Mouse (Mus musculus): ENCODE measurements around the gene I830077J02Rik. TPM values are rescaled to one million over a fixed set of nuclear protein-coding genes. Genes with fewer than 3 reads are reported as not detected.
A peak's percentile ranks its signal among the peaks of the same experiment; 100 is the strongest.

I830077J02Rik gene
- polyA plus RNA-seq, 1 experiment from 2014 or later, result 1.2 TPM

DNA sequence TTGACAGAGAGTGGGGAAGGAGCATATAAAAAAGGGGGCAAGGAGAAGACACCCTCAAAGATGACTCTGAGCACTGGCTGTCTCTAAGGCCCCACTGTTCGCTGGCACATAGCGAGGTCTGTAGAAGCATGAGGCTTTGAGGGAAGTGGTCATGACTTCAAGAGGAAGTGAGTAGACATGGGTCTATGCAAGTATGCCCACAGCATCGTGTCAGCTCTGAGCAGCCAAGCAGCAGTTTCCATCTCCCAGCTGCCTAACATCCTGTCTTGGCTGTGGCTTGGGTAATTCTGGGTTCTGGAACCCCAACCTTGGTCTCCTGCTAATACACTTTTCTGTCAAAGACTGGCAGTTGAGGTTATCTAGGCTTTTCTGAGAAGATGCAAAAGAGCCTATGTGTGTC lies 31.7 kb downstream of the I830077J02Rik start:
- DNase-seq (ENCODE audit: low spot score) (peak; percentile 2), ATAC-seq (replicated peaks; ENCODE audit: low FRiP score, low TSS enrichment, low read depth) (no peak)
- no peaks in the 10 kb centered on the region for H3K27me3 ChIP-seq (replicated peaks; ENCODE audit: control insufficient read depth, insufficient read depth, low read length)
- no peaks in the 10 kb centered on the region for H3K9me3 ChIP-seq (ENCODE audit: control insufficient read depth, low read length)
- H3K4me2 ChIP-seq (ENCODE audit: low read length), result no peak overlapping the region
- 86% methylated on average over 3 of the region's 3 CpGs for WGBS
- no peak overlapping the region for H3K9ac ChIP-seq (ENCODE audit: low read length)
- no peak overlapping the region for H3K27ac ChIP-seq (ENCODE audit: low read depth)
- H3K36me3 ChIP-seq (ENCODE audit: control insufficient read depth, insufficient read depth, low read length), result no peaks in the 10 kb centered on the region
- no peak overlapping the region for H3K4me3 ChIP-seq (ENCODE audit: low read depth, low read length)
- no peaks in the 10 kb centered on the region for H3K4me1 ChIP-seq (replicated peaks; ENCODE audit: control insufficient read depth, insufficient read depth, low read length)

GRCm38 (mm10) chr3:105900266-105900665 lies 32.2 kb downstream of the I830077J02Rik start:
- WGBS, result 76% methylated on average over 6 of the region's 6 CpGs
- no peak overlapping the region for H3K27ac ChIP-seq (ENCODE audit: low read depth)
- DNase-seq (ENCODE audit: low spot score), result no peak

GRCm38 (mm10) chr3:105899394-105900147 lies 32.9 kb downstream of the I830077J02Rik start:
- no peak overlapping the region for H3K27ac ChIP-seq (ENCODE audit: low read depth)
- H3K4me3 ChIP-seq (ENCODE audit: low read depth, low read length), result no peak overlapping the region
- ATAC-seq (replicated peaks; ENCODE audit: low FRiP score, low TSS enrichment, low read depth), result peak; percentile 51; the same call in 1 of the 2 replicates
- H3K4me2 ChIP-seq (ENCODE audit: low read length), result no peak overlapping the region
- no peaks in the 10 kb centered on the region for H3K36me3 ChIP-seq (ENCODE audit: control insufficient read depth, insufficient read depth, low read length)
- no peak overlapping the region for H3K9ac ChIP-seq (ENCODE audit: low read length)
- 40% methylated on average over 8 of the region's 8 CpGs for WGBS
- no peaks in the 10 kb centered on the region for H3K9me3 ChIP-seq (ENCODE audit: control insufficient read depth, low read length)
- peaks cover 10% of the 10 kb centered on the region; the same call in 1 of the 2 replicates for H3K4me1 ChIP-seq (replicated peaks; ENCODE audit: control insufficient read depth, insufficient read depth, low read length)
- peak; percentile 92 for DNase-seq (ENCODE audit: low spot score)
- H3K27me3 ChIP-seq (replicated peaks; ENCODE audit: control insufficient read depth, insufficient read depth, low read length), result no peaks in the 10 kb centered on the region

More at GRCm38 (mm10) chr3:105900266-105900665, 32.2 kb downstream of the I830077J02Rik start:
- no peak overlapping the region for H3K9ac ChIP-seq (ENCODE audit: low read length)
- no peaks in the 10 kb centered on the region for H3K27me3 ChIP-seq (replicated peaks; ENCODE audit: control insufficient read depth, insufficient read depth, low read length)
- H3K36me3 ChIP-seq (ENCODE audit: control insufficient read depth, insufficient read depth, low read length), result no peaks in the 10 kb centered on the region
- H3K4me1 ChIP-seq (replicated peaks; ENCODE audit: control insufficient read depth, insufficient read depth, low read length), result peaks cover 3% of the 10 kb centered on the region; the same call in 1 of the 2 replicates
- no peak overlapping the region for H3K4me3 ChIP-seq (ENCODE audit: low read depth, low read length)
- H3K4me2 ChIP-seq (ENCODE audit: low read length), result no peak overlapping the region
- no peaks in the 10 kb centered on the region for H3K9me3 ChIP-seq (ENCODE audit: control insufficient read depth, low read length)
- ATAC-seq (replicated peaks; ENCODE audit: low FRiP score, low TSS enrichment, low read depth), result no peak

GRCm38 (mm10) chr3:105898861-105899260 lies 33.6 kb downstream of the I830077J02Rik start:
- no peak for ATAC-seq (replicated peaks; ENCODE audit: low FRiP score, low TSS enrichment, low read depth)
- Histone ChIP-seq H3K27me3 (replicated peaks; ENCODE audit: control insufficient read depth, insufficient read depth, low read length) (no peaks in the 10 kb centered on the region), H3K4me3 (ENCODE audit: low read depth, low read length) (no peak overlapping the region), H3K4me2 (ENCODE audit: low read length) (no peak overlapping the region), H3K9me3 (ENCODE audit: control insufficient read depth, low read length) (no peaks in the 10 kb centered on the region), H3K27ac (ENCODE audit: low read depth) (no peak overlapping the region), H3K4me1 (replicated peaks; ENCODE audit: control insufficient read depth, insufficient read depth, low read length) (peaks cover 15% of the 10 kb centered on the region; the same call in 1 of the 2 replicates), H3K9ac (ENCODE audit: low read length) (no peak overlapping the region), H3K36me3 (ENCODE audit: control insufficient read depth, insufficient read depth, low read length) (no peaks in the 10 kb centered on the region)
- DNase-seq (ENCODE audit: low spot score), result no peak
- 89% methylated on average over 11 of the region's 11 CpGs for WGBS

DNA sequence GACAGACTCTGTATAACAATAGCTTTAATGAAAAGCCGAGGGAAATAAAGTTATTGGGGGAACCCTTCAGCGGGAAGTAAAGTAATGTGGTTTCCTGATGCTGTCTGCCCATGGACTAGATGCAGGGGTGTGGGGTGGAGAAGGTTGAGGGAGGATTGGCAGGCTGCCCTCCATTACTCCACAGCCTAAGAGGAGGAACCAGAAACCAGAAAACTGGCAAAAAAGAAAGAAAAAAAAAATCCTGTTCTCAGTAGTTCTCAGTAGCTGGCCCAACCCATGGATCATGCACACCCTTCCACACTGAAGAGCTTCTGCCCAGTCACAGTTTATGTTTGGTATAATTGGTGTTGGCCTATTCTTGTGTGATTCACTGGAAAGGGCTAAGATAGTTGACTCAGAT lies 34.1 kb downstream of the I830077J02Rik start:
- WGBS, result 83% methylated on average over 2 of the region's 2 CpGs
- H3K4me3 ChIP-seq (ENCODE audit: low read depth, low read length), result no peak overlapping the region
- ATAC-seq (replicated peaks; ENCODE audit: low FRiP score, low TSS enrichment, low read depth) (no peak), DNase-seq (ENCODE audit: low spot score) (no peak)
- H3K4me2 ChIP-seq (ENCODE audit: low read length), result no peak overlapping the region
- H3K9ac ChIP-seq (ENCODE audit: low read length), result no peak overlapping the region
- no peaks in the 10 kb centered on the region for H3K27me3 ChIP-seq (replicated peaks; ENCODE audit: control insufficient read depth, insufficient read depth, low read length)
- H3K36me3 ChIP-seq (ENCODE audit: control insufficient read depth, insufficient read depth, low read length), result no peaks in the 10 kb centered on the region
- H3K4me1 ChIP-seq (replicated peaks; ENCODE audit: control insufficient read depth, insufficient read depth, low read length), result peaks cover 18% of the 10 kb centered on the region; the same call in 1 of the 2 replicates
- H3K9me3 ChIP-seq (ENCODE audit: control insufficient read depth, low read length), result no peaks in the 10 kb centered on the region
- H3K27ac ChIP-seq (ENCODE audit: low read depth), result no peak overlapping the region

- 81% methylated on average over 3 of the region's 3 CpGs for WGBS
- Histone ChIP-seq H3K9ac (ENCODE audit: low read length) (no peak overlapping the region), H3K4me3 (ENCODE audit: low read depth, low read length) (no peak overlapping the region), H3K36me3 (ENCODE audit: control insufficient read depth, insufficient read depth, low read length) (no peaks in the 10 kb centered on the region), H3K9me3 (ENCODE audit: control insufficient read depth, low read length) (no peaks in the 10 kb centered on the region), H3K27me3 (replicated peaks; ENCODE audit: control insufficient read depth, insufficient read depth, low read length) (no peaks in the 10 kb centered on the region), H3K4me2 (ENCODE audit: low read length) (no peak overlapping the region), H3K4me1 (replicated peaks; ENCODE audit: control insufficient read depth, insufficient read depth, low read length) (peaks cover 19% of the 10 kb centered on the region; the same call in 1 of the 2 replicates), H3K27ac (ENCODE audit: low read depth) (no peak overlapping the region)
- DNase-seq (ENCODE audit: low spot score) (no peak), ATAC-seq (replicated peaks; ENCODE audit: low FRiP score, low TSS enrichment, low read depth) (no peak)
Measured at GRCm38 (mm10) chr3:105896811-105897210, 35.7 kb downstream of the I830077J02Rik start.

DNA sequence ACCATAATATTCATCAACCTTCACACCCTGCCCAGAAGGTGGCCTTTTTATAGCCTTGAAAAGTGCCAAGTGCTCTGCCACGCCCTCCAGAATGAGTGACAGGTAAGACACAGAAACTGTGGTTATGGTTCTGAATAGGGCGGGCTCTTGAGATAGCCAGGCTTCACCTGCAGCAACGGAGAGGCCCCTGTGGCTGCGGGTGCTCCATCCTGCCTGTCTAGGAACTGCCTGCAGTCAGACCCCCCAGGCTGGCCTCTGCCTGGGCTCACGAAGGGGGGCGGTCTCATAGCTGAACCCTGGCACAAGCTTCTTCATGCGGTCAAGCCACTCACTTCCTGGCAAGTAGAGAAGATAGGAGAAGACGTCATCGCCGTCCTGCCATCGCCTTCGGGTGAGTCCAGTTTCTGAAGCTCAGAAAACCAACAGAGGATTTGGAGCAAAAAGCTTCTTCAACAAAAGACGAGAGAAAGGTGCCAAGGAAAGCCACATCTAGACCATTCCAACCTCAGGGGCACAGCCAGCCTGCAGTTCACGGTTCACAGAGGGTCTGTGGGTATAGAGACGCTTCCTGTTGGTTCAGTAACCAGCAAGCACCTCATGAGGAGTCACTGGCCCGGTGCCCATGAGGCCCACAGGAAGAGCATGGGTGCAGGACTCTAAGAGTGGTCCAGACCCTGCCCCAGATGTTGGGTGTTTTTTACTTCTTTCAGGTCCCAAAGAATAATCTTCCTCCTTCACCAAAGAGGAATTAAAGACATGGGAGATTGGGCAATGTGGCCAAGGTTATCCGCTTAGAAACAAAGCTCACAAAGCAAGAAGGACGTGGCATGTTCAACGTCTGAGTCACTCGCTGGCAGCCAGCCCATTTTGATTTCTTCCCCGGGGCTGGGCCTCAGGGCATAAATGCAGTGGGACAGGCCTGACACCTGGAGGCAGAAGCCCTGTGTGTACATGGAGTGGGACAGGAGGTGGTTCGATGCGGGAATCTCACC lies 37.6 kb downstream of the I830077J02Rik start:
- peaks cover 25% of the 10 kb centered on the region for H3K4me1 ChIP-seq (replicated peaks; ENCODE audit: control insufficient read depth, insufficient read depth, low read length)
- H3K36me3 ChIP-seq (ENCODE audit: control insufficient read depth, insufficient read depth, low read length), result no peaks in the 10 kb centered on the region
- no peak overlapping the region for H3K9ac ChIP-seq (ENCODE audit: low read length)
- H3K27me3 ChIP-seq (replicated peaks; ENCODE audit: control insufficient read depth, insufficient read depth, low read length), result no peaks in the 10 kb centered on the region
- 69% methylated on average over 23 of the region's 23 CpGs for WGBS
- no peak overlapping the region; the same call in 1 of the 2 replicates for H3K27ac ChIP-seq (ENCODE audit: low read depth)
- no peaks in the 10 kb centered on the region for H3K9me3 ChIP-seq (ENCODE audit: control insufficient read depth, low read length)
- peak; percentile 65 for ATAC-seq (replicated peaks; ENCODE audit: low FRiP score, low TSS enrichment, low read depth)
- no peak overlapping the region for H3K4me3 ChIP-seq (ENCODE audit: low read depth, low read length)
- DNase-seq (ENCODE audit: low spot score), result peak; percentile 88
- H3K4me2 ChIP-seq (ENCODE audit: low read length), result no peak overlapping the region

DNA sequence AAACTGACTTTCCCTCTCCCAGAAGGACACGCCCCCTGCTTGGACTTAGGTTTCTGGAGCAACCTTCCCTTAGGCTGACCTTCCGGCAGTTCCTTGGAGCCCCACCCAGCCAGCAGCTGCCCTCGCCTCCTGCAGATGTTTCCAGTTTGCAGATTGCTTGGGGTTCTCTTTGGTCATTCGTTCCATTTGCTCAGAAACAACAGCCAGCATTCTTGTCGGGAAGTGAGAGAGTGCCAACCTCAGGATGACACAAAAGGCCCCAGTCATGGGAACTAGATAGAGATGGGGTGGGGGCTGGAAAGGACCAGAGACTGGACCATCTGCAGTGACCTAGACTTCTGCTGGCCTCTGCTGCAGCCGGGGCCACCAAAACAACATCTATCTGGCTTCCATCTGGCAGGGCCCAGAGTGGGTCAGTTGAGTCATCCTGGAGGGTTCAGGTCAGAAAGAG lies 38.5 kb downstream of the I830077J02Rik start:
- WGBS, result 45% methylated on average over 6 of the region's 6 CpGs
- no peaks in the 10 kb centered on the region for H3K27me3 ChIP-seq (replicated peaks; ENCODE audit: control insufficient read depth, insufficient read depth, low read length)
- H3K27ac ChIP-seq (ENCODE audit: low read depth), result peak overlapping the region; percentile 33; the same call in 1 of the 2 replicates
- no peaks in the 10 kb centered on the region for H3K36me3 ChIP-seq (ENCODE audit: control insufficient read depth, insufficient read depth, low read length)
- H3K4me2 ChIP-seq (ENCODE audit: low read length), result no peak overlapping the region
- no peaks in the 10 kb centered on the region for H3K9me3 ChIP-seq (ENCODE audit: control insufficient read depth, low read length)
- H3K4me3 ChIP-seq (ENCODE audit: low read depth, low read length), result no peak overlapping the region
- H3K9ac ChIP-seq (ENCODE audit: low read length), result no peak overlapping the region
- DNase-seq (ENCODE audit: low spot score) (peak; percentile 49), ATAC-seq (replicated peaks; ENCODE audit: low FRiP score, low TSS enrichment, low read depth) (0 out of 2 replicates have a peak, but pooled peaks have one; percentile 19)
- peaks cover 25% of the 10 kb centered on the region for H3K4me1 ChIP-seq (replicated peaks; ENCODE audit: control insufficient read depth, insufficient read depth, low read length)
